Mouse (Mus musculus) liver, embryonic 14.5 days (tissue): Measurements from ENCODE around the gene Sh3pxd2a. TPM values are rescaled to one million over a fixed set of nuclear protein-coding genes. Genes with fewer than 3 reads are reported as not detected.

ENCODE experiments used
- ATAC-seq: fragments of 200-750 bp; cut with Nextera tagmentation; 2 replicates; pipeline ENCODE4 v1.8.0; 2017; ENCODE audit warnings: moderate number of reproducible peaks, mild to moderate bottlenecking, moderate library complexity; ENCODE audit not compliant: insufficient read depth
- DNase-seq, 3 experiments: peaks; one replicate each; pipeline ENCODE4 v3.0.0-alpha.2; 2012 to 2013; ENCODE audit warnings: low read depth in 3 of 3, low spot score in 3 of 3
- H3K27ac ChIP-seq: fragments of 300-500 bp; sonication (generic); 2 replicates; pipeline ENCODE4 v1.5.1; 2014; ENCODE audit warnings: moderate library complexity, mild to moderate bottlenecking, control low read depth, inconsistent platforms
- H3K27me3 ChIP-seq: fragments of 300-500 bp; sonication (generic); 2 replicates; pipeline ENCODE4 v1.6.1; 2014; ENCODE audit warnings: mild to moderate bottlenecking, low read length, moderate library complexity; ENCODE audit not compliant: control insufficient read depth, insufficient read depth
- H3K36me3 ChIP-seq: fragments of 300-500 bp; sonication (generic); replicated peaks from 2 replicates; pipeline ENCODE4 v1.6.1; 2014; ENCODE audit warnings: low read depth; ENCODE audit not compliant: control insufficient read depth, insufficient read depth
- H3K4me1 ChIP-seq, 2 experiments: fragments of 200-500 bp in 1 of 2; fragments of 300-500 bp in 1 of 2; sonication (generic) in 1 of 2; replicated peaks; 2 replicates each; pipeline ENCODE4 v1.6.1; 2012 to 2014; ENCODE audit warnings: antibody characterized with exemption in 1 of 2, inconsistent platforms in 1 of 2, low read length in 1 of 2; ENCODE audit not compliant: control insufficient read depth in 2 of 2, insufficient read depth in 2 of 2
- H3K4me2 ChIP-seq: fragments of 300-500 bp; sonication (generic); 2 replicates; pipeline ENCODE4 v1.6.1; 2014; ENCODE audit warnings: low read depth, mild to moderate bottlenecking, control low read depth, moderate library complexity
- H3K4me3 ChIP-seq, 2 experiments: fragments of 200-500 bp in 1 of 2; fragments of 300-500 bp in 1 of 2; sonication (generic) in 1 of 2; 2 replicates each; pipeline ENCODE4 v1.5.1; 2012 to 2014; ENCODE audit warnings: low read depth in 2 of 2, low read length in 2 of 2, mild to moderate bottlenecking in 2 of 2, control low read depth in 1 of 2, inconsistent platforms in 1 of 2, moderate library complexity in 1 of 2; ENCODE audit not compliant: insufficient read depth in 1 of 2
- H3K9ac ChIP-seq: fragments of 300-500 bp; sonication (generic); replicated peaks from 2 replicates; pipeline ENCODE4 v1.6.1; 2014; ENCODE audit warnings: mild to moderate bottlenecking, control low read depth, moderate library complexity
- H3K9me3 ChIP-seq: fragments of 300-500 bp; sonication (generic); 2 replicates; pipeline ENCODE4 v1.6.1; 2016; ENCODE audit warnings: low read length, mixed read lengths; ENCODE audit not compliant: control insufficient read depth
- CTCF ChIP-seq: IDR thresholded peaks from 2 replicates; pipeline ENCODE4 v1.5.1; 2016; ENCODE audit warnings: antibody characterized with exemption, low read depth, control low read depth
- EP300 ChIP-seq: IDR thresholded peaks from 2 replicates; pipeline ENCODE4 v1.6.1; 2016; ENCODE audit warnings: antibody characterized with exemption, low read depth
- WGBS: fragments of 180-500 bp; shearing (Covaris S2); extraction: QIAGEN DNeasy Blood & Tissue Kit; methylation state at CpG from one replicate; pipeline ENCODE4 v1.1.7; 2014; ENCODE audit not compliant: insufficient replicate concordance; 5-methylcytosine and 5-hydroxymethylcytosine counted together
- polyA plus RNA-seq, 2 experiments: library from polyadenylated mRNA; depleted of rRNA in 1 of 2; stranded (reverse) in 1 of 2; unstranded in 1 of 2; fragments of >200 nt; fragmentation: Nextera tagmentation in 1 of 2; extraction: Ambion mirVana in 1 of 2; gene quantifications; 2 replicates each; pipeline versions ENCODE4 v1.2.1 to v1.2.3; 2012 to 2014

Sh3pxd2a gene
- polyA plus RNA-seq, 2 experiments = 0.50 to 1.6 TPM

GRCm38 (mm10) chr19:47387395-47387794 is 76.8 kb downstream of the Sh3pxd2a start:
- TF ChIP-seq CTCF (no peak), EP300 (no peak)
- H3K27ac ChIP-seq = no peak overlapping the region
- peaks cover 35 to 44% of the 10 kb centered on the region in 2 experiments for H3K4me1 ChIP-seq

GRCm38 (mm10) chr19:47385971-47386370 is 78.2 kb downstream of the Sh3pxd2a start:
- no peaks in the 10 kb centered on the region for H3K9me3 ChIP-seq
- H3K36me3 ChIP-seq = no peaks in the 10 kb centered on the region
- ATAC-seq = no peak
- no peak overlapping the region for H3K9ac ChIP-seq
- peaks cover 35 to 44% of the 10 kb centered on the region in 2 experiments for H3K4me1 ChIP-seq
- H3K4me2 ChIP-seq = no peak overlapping the region; the same call in 1 of the 2 replicates
- H3K27me3 ChIP-seq = no peaks in the 10 kb centered on the region
- no peak for DNase-seq
- peak overlapping the region; percentile 67; the same call in 1 of the 2 replicates for H3K27ac ChIP-seq
- no peak overlapping the region for H3K4me3 ChIP-seq
- TF ChIP-seq CTCF = no peak
- TF ChIP-seq EP300 = no peak
- WGBS = 66% methylated on average over 10 of the region's 10 CpGs

More at GRCm38 (mm10) chr19:47387395-47387794, 76.8 kb downstream of the Sh3pxd2a start:
- ATAC-seq (no peak), DNase-seq (no peak)
- no peaks in the 10 kb centered on the region for H3K36me3 ChIP-seq
- 53% methylated on average over 6 of the region's 6 CpGs for WGBS
- no peaks in the 10 kb centered on the region for H3K9me3 ChIP-seq
- H3K4me3 ChIP-seq = no peak overlapping the region
- no peaks in the 10 kb centered on the region for H3K27me3 ChIP-seq
- no peak overlapping the region for H3K9ac ChIP-seq
- H3K4me2 ChIP-seq = no peak overlapping the region

- Histone ChIP-seq H3K27me3 (no peaks in the 10 kb centered on the region), H3K4me3 (peak overlapping the region in 1 of 2 experiments; percentile 14; a peak in 1 of 4 replicates), H3K4me1 (peaks cover 43 to 53% of the 10 kb centered on the region in 2 experiments), H3K36me3 (no peaks in the 10 kb centered on the region), H3K27ac (peak overlapping the region; percentile 67), H3K4me2 (peak overlapping the region; percentile 56), H3K9me3 (no peaks in the 10 kb centered on the region), H3K9ac (peak overlapping the region; percentile 61)
- 38% methylated on average over 3 of the region's 3 CpGs for WGBS
- ATAC-seq = peak; percentile 91
- TF ChIP-seq EP300 = peak; percentile 49
- no peak for TF ChIP-seq CTCF
- DNase-seq = peak in 1 of 3 experiments; percentile 73
These were observed 79.6 kb downstream of the Sh3pxd2a start for GRCm38 (mm10) chr19:47384639-47385038.

- Histone ChIP-seq H3K4me1 (peaks cover 47 to 58% of the 10 kb centered on the region in 2 experiments), H3K27me3 (no peaks in the 10 kb centered on the region), H3K9me3 (no peaks in the 10 kb centered on the region), H3K27ac (peak overlapping the region; percentile 67), H3K4me2 (peak overlapping the region; percentile 56), H3K36me3 (no peaks in the 10 kb centered on the region), H3K9ac (peak overlapping the region; percentile 61), H3K4me3 (no peak overlapping the region)
- TF ChIP-seq EP300 (no peak), CTCF (no peak)
- 56% methylated on average over 12 of the region's 12 CpGs for WGBS
- DNase-seq (peak; percentile 57 to 63 (median 62)), ATAC-seq (peak; percentile 70)
These were observed 80.2 kb downstream of the Sh3pxd2a start for GRCm38 (mm10) chr19:47384036-47384435.

GRCm38 (mm10) chr19:47382268-47382667 is 81.9 kb downstream of the Sh3pxd2a start:
- 56% methylated on average over 5 of the region's 5 CpGs for WGBS
- no peak overlapping the region for H3K4me2 ChIP-seq
- no peaks in the 10 kb centered on the region for H3K27me3 ChIP-seq
- no peaks in the 10 kb centered on the region for H3K9me3 ChIP-seq
- peaks cover 59% of the 10 kb centered on the region in 2 experiments for H3K4me1 ChIP-seq
- DNase-seq (no peak), ATAC-seq (no peak)
- TF ChIP-seq EP300 (no peak), CTCF (peak; percentile 47; the same call in 1 of the 2 replicates)
- H3K9ac ChIP-seq = no peak overlapping the region
- no peak overlapping the region; the same call in 1 of the 2 replicates for H3K27ac ChIP-seq
- H3K4me3 ChIP-seq = no peak overlapping the region
- H3K36me3 ChIP-seq = no peaks in the 10 kb centered on the region
